Mouse (Mus musculus): ENCODE measurements at regions not wholly inside any gene's neighbourhood (a gene's known extent, or its start where the extent isn't known, plus 50 kb on each side); places are given as distances from the start of the nearest gene placed in this dataset.

- peak; percentile 78 for ATAC-seq (replicated peaks; ENCODE audit: low read depth, poor library complexity, severe bottlenecking)
These were observed 81.0 kb downstream of the A730046J19Rik start for GRCm38 (mm10) chrX:144234457-144234856.

GRCm38 (mm10) chrX:144265934-144266333 lies 51.7 kb upstream of the Alg13 start:
- no peak for ATAC-seq (replicated peaks; ENCODE audit: low read depth, poor library complexity, severe bottlenecking)

All from common myeloid progenitor, adult 5-6 weeks (primary cell).